Mouse (Mus musculus) G1E (cell line): ENCODE data around the gene Magi1. TPM values are rescaled to one million over a fixed set of nuclear protein-coding genes. Genes with fewer than 3 reads are reported as not detected.

ENCODE experiments used
- ATAC-seq: 2 replicates; pipeline ENCODE4 v1.8.0; 2016; ENCODE audit warnings: mild to moderate bottlenecking; ENCODE audit not compliant: insufficient number of reproducible peaks, poor library complexity, low FRiP score, severe bottlenecking; ENCODE audit errors: extremely low read depth
- DNase-seq: peaks from one replicate; pipeline ENCODE4 v3.0.0; 2012; ENCODE audit warnings: low spot score
- H3K27me3 ChIP-seq: 2 replicates; pipeline ENCODE4 v1.6.1; 2012; ENCODE audit warnings: mild to moderate bottlenecking, low read length, inconsistent platforms; ENCODE audit not compliant: insufficient read depth
- H3K36me3 ChIP-seq: replicated peaks from 2 replicates; pipeline ENCODE3; 2012; ENCODE audit warnings: mild to moderate bottlenecking, inconsistent platforms
- H3K4me1 ChIP-seq: 2 replicates; pipeline ENCODE4 v1.6.1; 2012; ENCODE audit warnings: low read depth, low read length, inconsistent platforms, mixed read lengths; ENCODE audit not compliant: insufficient read depth
- H3K4me3 ChIP-seq: 2 replicates; pipeline ENCODE4 v1.5.1; 2012; ENCODE audit warnings: low read depth, mild to moderate bottlenecking, inconsistent platforms, low read length, moderate library complexity, mixed read lengths
- H3K9me3 ChIP-seq: replicated peaks from 2 replicates; pipeline ENCODE4 v1.6.1; 2012; ENCODE audit warnings: inconsistent platforms
- CTCF ChIP-seq: IDR thresholded peaks from 2 replicates; pipeline ENCODE4 v1.5.1; 2012; ENCODE audit warnings: low read depth, low read length, inconsistent platforms, mixed read lengths
- GATA1 ChIP-seq: IDR thresholded peaks from 2 replicates; pipeline ENCODE4 v1.6.1; 2012; ENCODE audit warnings: borderline replicate concordance, low read length, inconsistent platforms, mixed read lengths
- GATA2 ChIP-seq: IDR thresholded peaks from 2 replicates; pipeline ENCODE4 v1.6.1; 2012; ENCODE audit warnings: low read depth, low read length, inconsistent platforms, borderline replicate concordance
- POLR2AphosphoS5 ChIP-seq: IDR thresholded peaks from 2 replicates; pipeline ENCODE4 v1.6.1; 2012; ENCODE audit warnings: low read depth, low read length, inconsistent platforms; ENCODE audit not compliant: insufficient replicate concordance
- TAL1 ChIP-seq: conservative IDR thresholded peaks from 2 replicates; pipeline ENCODE4 v1.6.1; 2012; ENCODE audit warnings: low read depth, low read length, inconsistent platforms, mixed read lengths
- polyA plus RNA-seq: library from polyadenylated mRNA; stranded (reverse); fragments of >175 nt; gene quantifications from 2 replicates; pipeline ENCODE4 v1.2.3, GENCODE M21; 2012
- total RNA-seq, 2 experiments: library from RNA; stranded (forward) in 1 of 2; stranded (reverse) in 1 of 2; fragments of 200-1000 nt in 1 of 2; fragments of >200 nt in 1 of 2; fragmentation: Nextera tagmentation in 1 of 2; gene quantifications; 2 replicates each; pipeline ENCODE4 v1.2.3; 2014 to 2017

Gene Magi1
- total and polyA plus RNA-seq, 3 experiments: 0.21 to 10.0 (median 1.6) TPM

- TF ChIP-seq GATA2: no peak
- H3K27me3 ChIP-seq: no peaks in the 10 kb centered on the region
- H3K4me3 ChIP-seq: no peak overlapping the region
- no peak for DNase-seq
- H3K36me3 ChIP-seq: no peaks in the 10 kb centered on the region
- peaks cover 3% of the 10 kb centered on the region; the same call in 1 of the 2 replicates for H3K9me3 ChIP-seq
- no peak for ATAC-seq
- no peaks in the 10 kb centered on the region for H3K4me1 ChIP-seq
Measured at GRCm38 (mm10) chr6:93805407-93805936, 478.2 kb downstream of the Magi1 start.

GRCm38 (mm10) chr6:93802390-93802789, 481.3 kb downstream of the Magi1 start:
- H3K27me3 ChIP-seq: no peaks in the 10 kb centered on the region
- no peak overlapping the region for H3K4me3 ChIP-seq
- no peak for TF ChIP-seq POLR2AphosphoS5
- ATAC-seq: no peak
- H3K9me3 ChIP-seq: peaks cover 3% of the 10 kb centered on the region; the same call in 1 of the 2 replicates
- no peaks in the 10 kb centered on the region for H3K4me1 ChIP-seq
- no peaks in the 10 kb centered on the region for H3K36me3 ChIP-seq
- no peak for DNase-seq

DNA sequence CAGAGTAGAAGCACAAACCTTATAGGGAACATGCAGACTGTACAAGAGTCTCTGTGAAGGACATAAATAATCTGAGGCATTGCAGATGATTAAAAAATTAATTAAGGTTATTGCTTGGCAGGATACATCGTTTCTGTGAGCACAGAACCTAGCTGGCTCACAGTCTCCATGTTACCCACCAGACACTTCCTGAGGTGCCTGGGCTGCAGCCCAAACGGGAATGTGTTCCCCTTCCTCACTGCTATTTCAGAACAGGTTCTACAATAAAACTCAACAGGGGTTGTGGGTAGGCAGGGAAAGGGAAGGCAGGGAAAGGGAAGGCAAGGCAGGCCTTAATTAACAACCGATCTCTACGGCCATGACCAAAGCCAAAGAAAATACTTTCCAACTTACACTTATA, 483.3 kb downstream of the Magi1 start:
- DNase-seq: no peak
- no peak for ATAC-seq
- no peaks in the 10 kb centered on the region for H3K4me1 ChIP-seq
- TF ChIP-seq TAL1 (no peak), CTCF (no peak), GATA2 (no peak), POLR2AphosphoS5 (no peak), GATA1 (no peak)
- no peak overlapping the region for H3K4me3 ChIP-seq
- no peaks in the 10 kb centered on the region for H3K36me3 ChIP-seq
- no peaks in the 10 kb centered on the region for H3K27me3 ChIP-seq
- no peaks in the 10 kb centered on the region; the same call in 1 of the 2 replicates for H3K9me3 ChIP-seq

DNA sequence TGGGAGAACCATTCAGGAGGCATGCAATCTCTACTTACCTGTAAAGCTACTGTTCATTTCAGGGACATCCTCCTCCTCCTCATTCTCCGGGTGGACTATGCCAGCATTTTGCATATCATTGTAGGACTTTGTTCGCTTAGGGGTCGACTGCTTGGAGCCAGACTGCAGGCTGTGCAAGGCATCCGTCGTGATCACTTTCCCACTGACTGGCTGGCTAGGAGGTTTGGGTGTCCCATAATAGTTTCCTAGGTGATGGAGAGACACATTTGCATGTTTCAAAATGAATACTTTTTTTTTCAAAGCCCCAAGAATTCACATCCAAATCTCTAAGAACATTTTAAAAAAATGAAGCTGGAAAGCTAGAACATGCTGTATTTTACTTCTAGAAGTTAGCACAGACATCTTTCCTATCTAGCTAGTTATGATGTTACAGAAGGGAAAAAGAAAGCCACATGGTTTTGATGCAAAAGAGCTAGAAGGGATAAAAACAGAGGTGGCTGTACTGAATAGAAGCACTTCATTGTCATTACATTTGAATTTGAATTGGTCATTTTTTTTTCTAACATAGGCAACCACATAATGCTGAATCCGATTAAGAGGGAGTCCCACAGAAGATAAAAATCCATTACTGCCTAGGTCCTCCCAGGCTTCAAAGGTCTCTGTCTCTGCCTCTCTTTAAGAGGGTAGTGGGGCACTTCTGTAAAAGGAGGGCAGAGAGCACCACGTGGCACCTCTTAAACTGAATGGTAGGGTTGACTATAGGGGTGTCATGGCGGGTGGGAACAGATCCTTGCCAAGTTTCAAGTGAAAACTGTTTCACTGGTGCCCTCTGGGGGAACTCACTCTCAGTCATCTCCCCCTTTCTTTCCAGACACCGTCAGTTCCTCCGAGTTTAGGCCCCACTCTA, 491.2 kb downstream of the Magi1 start:
- no peak overlapping the region for H3K4me3 ChIP-seq
- H3K9me3 ChIP-seq: peaks cover 3% of the 10 kb centered on the region; the same call in 1 of the 2 replicates
- DNase-seq (no peak), ATAC-seq (no peak)
- TF ChIP-seq GATA2 (no peak), CTCF (no peak), POLR2AphosphoS5 (no peak), GATA1 (no peak), TAL1 (no peak)
- H3K4me1 ChIP-seq: no peaks in the 10 kb centered on the region
- H3K27me3 ChIP-seq: no peaks in the 10 kb centered on the region
- H3K36me3 ChIP-seq: no peaks in the 10 kb centered on the region

DNA sequence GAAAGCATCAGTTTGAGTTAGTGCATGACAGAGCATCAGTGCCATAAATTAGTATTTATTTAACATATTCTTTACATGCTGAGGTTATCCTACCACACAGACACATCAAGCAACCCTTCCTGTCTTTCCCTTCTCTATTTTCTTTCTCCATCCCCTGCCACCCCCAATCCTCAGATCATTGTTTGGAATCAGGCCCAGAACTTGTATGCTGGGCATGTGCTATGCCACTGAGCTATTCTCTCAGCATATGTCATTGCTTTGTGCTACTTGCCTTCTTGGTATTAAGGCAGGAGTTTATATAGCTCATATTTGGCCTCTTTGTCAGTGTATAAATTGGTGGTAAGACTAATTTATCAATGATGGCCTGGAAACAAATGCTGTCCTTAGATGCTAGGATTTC, 494.0 kb downstream of the Magi1 start:
- Histone ChIP-seq H3K4me1 (no peaks in the 10 kb centered on the region), H3K4me3 (no peak overlapping the region), H3K9me3 (peaks cover 3% of the 10 kb centered on the region; the same call in 1 of the 2 replicates), H3K36me3 (no peaks in the 10 kb centered on the region), H3K27me3 (no peaks in the 10 kb centered on the region)
- TF ChIP-seq CTCF (no peak), GATA2 (no peak), POLR2AphosphoS5 (no peak), GATA1 (no peak), TAL1 (no peak)
- ATAC-seq: no peak
- no peak for DNase-seq

DNA sequence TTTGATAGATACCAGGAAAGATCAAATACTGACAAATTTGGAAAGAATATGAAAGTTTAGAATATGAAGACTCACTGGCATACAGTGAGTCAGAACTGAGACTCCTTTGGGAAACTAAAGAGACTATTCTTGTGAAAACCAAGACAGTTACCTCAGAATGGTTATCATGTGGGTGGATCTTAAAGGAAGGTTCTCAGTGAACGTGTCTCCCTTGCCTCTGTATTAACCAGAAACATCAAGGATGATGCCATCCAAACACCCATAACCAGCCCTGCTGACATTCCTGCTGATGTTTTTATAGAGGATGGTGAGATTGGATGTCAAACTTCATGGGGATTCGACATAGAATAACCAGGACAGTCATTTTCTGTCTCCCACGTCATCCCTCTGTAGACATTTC, 496.7 kb downstream of the Magi1 start:
- TF ChIP-seq CTCF (no peak), GATA2 (no peak)
- Histone ChIP-seq H3K4me1 (no peaks in the 10 kb centered on the region), H3K36me3 (no peaks in the 10 kb centered on the region), H3K9me3 (peaks cover 3% of the 10 kb centered on the region; the same call in 1 of the 2 replicates), H3K27me3 (no peaks in the 10 kb centered on the region), H3K4me3 (no peak overlapping the region)
- DNase-seq (no peak), ATAC-seq (no peak)

DNA sequence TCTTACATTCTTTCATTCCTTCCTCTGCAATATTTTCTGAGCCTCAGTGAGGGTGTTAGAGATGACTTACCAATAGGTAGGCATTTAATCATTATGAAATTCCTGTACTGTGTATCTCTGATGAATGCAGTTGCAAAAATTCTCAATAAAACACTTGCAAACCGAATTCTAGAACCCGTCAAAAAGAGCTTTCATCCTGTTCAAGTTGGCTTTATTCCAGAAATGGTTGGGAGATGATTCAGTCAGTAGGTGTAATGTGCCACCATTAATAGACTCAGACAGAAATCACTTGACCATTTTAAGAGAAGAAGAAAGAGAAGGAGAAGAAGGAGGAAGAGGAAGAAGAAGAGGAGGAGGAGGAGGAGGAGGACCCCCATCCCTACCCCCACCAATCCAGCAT, 497.5 kb downstream of the Magi1 start:
- Histone ChIP-seq H3K36me3 (no peaks in the 10 kb centered on the region), H3K4me1 (no peaks in the 10 kb centered on the region), H3K4me3 (no peak overlapping the region), H3K9me3 (peaks cover 3% of the 10 kb centered on the region; the same call in 1 of the 2 replicates), H3K27me3 (no peaks in the 10 kb centered on the region)
- ATAC-seq: no peak
- no peak for DNase-seq
- TF ChIP-seq GATA1 (no peak), GATA2 (no peak), POLR2AphosphoS5 (no peak), CTCF (no peak), TAL1 (no peak)
